Mouse (Mus musculus) c-Kit-positive CD71-positive TER-119-negative erythroid progenitor cells, embryonic 14.5 days (primary cell): ENCODE results near the gene Mrap2.

Experiments used
- DNase-seq: peaks from one replicate; pipeline ENCODE4 v3.0.0-alpha.2; 2013; ENCODE audit warnings: low read depth

The Mrap2 gene

GRCm38 (mm10) chr9:87182231-87182630, 38.1 kb downstream of the Mrap2 start:
- DNase-seq, result no peak

- DNase-seq, result no peak
Observed at GRCm38 (mm10) chr9:87187336-87187735, 43.2 kb downstream of the Mrap2 start.

- no peak for DNase-seq
Observed at GRCm38 (mm10) chr9:87193721-87194120, 49.6 kb downstream of the Mrap2 start.

- DNase-seq, result no peak
Observed at GRCm38 (mm10) chr9:87197277-87197676, 53.2 kb downstream of the Mrap2 start.

GRCm38 (mm10) chr9:87198036-87198435, 53.9 kb downstream of the Mrap2 start:
- DNase-seq, result no peak

GRCm38 (mm10) chr9:87200426-87200825, 56.3 kb downstream of the Mrap2 start:
- DNase-seq, result no peak

- no peak for DNase-seq
Observed at GRCm38 (mm10) chr9:87200919-87201318, 56.8 kb downstream of the Mrap2 start.

GRCm38 (mm10) chr9:87202431-87202830, 58.3 kb downstream of the Mrap2 start:
- no peak for DNase-seq

GRCm38 (mm10) chr9:87210830-87211339, 66.8 kb downstream of the Mrap2 start:
- DNase-seq, result no peak

GRCm38 (mm10) chr9:87213204-87213603, 69.1 kb downstream of the Mrap2 start:
- DNase-seq, result no peak
